Mouse (Mus musculus): Measurements from ENCODE around the gene 4930596D02Rik.

Gene 4930596D02Rik

DNA sequence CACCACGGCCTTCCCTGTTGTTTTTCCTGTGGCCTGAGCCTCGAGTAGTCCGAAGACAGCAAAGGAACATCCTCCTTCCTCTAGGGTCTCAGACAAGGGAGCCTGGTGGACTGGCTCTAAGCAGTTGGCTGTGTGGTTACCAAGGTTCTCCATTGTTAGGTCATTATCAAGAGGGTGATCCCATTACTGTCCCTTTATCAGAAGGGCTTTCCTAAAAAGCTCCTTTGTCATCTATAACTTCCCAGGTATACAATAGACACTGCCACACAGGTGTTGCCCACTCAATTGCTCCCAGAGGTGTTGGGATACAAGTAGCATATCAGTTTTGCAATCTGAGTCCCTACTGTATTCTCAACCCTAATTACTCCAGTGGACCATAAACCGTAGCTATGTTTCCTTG lies at the start of gene 4930596D02Rik:
Gene 4930596D02Rik, minus strand, starts transcription at position 101 of the 400 bp plus-strand sequence.
- DNase-seq (ENCODE audit: low read depth), result no peak

- DNase-seq (ENCODE audit: low read depth), result no peak
These were observed 41.5 kb upstream of the 4930596D02Rik start for GRCm38 (mm10) chr14:35853254-35853653.

- DNase-seq (ENCODE audit: low read depth), result no peak
These were observed 33.5 kb upstream of the 4930596D02Rik start for GRCm38 (mm10) chr14:35845271-35845670.

GRCm38 (mm10) chr14:35842111-35842721 lies 30.4 kb upstream of the 4930596D02Rik start:
- no peak for DNase-seq (ENCODE audit: low read depth)

DNA sequence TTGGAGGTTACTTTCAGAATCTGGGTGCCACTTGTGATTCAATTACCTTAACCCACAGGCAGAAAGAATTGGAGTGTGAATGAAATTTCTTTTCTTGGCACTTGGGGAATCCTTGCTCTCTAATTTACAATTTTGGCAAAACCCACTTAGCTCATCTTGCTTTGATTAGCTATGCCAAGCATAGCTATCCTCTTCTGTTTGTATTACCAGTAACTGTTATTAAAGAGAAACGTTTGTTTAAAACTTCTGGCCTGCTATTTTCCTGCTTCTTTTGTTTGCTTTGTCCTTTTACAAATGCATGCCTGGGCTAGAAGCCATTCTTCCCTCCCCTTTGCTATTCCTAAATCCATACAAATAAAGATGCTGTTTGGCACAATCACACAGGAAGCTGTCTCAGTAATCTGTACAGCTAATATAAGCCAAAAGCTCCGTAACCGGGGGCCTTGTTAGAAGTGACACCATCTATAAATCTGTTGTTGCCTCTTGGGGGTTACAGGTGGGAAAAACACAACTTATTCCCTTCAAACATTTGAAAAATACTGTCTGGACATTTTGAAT lies 19.0 kb downstream of the 4930596D02Rik start:
- no peak for DNase-seq (ENCODE audit: low read depth)

- no peak for DNase-seq (ENCODE audit: low read depth)
These were observed 31.7 kb downstream of the 4930596D02Rik start for GRCm38 (mm10) chr14:35780033-35780432.

DNA sequence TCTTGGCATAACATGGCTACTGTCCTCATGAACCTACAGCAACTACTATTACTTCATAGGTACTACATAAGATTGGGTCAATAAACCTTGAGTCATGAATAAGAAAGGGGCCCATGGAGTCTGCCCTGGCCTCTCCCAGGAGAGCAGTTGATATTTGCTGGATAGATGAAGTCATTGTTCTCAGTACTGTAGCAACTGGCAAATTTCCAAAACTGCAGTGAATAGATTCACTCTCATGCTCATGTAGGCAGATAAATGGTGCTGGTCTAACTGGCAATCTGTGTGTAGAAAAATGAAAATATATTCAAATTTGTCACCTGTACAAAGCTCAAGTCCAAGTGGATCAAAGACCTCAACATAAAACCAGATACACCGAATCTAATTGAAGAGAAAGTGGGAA lies 38.5 kb downstream of the 4930596D02Rik start:
- no peak for DNase-seq (ENCODE audit: low read depth)
